In genomic region chr2:59361350-59361780, GRCm38 (mm10) we compare ENCODE assay signal across 11 mouse cellular contexts.
A peak's percentile ranks its signal among the peaks of the same experiment; 100 is the strongest.
DNase-seq lines count a peak whose midpoint lies in the region; ATAC-seq and TF ChIP-seq lines count a peak whose summit lies in the region.
"Had no signal": no experiment of that assay in that cellular context is flagged by ENCODE, and none has a peak within 500 bp of the region (broad histone marks: within the 10 kb centered on the region; RNA-seq: fewer than 3 reads in every experiment).

No protein-coding gene starts in this region.

- no peak for DNase-seq in heart, postnatal 25 days (ENCODE audit: low spot score)
- DNase-seq in Muller cell, postnatal 12 days (ENCODE audit: inconsistent ontology term) = peak; percentile 69
- DNase-seq in embryo, embryonic 10.5 days (ENCODE audit: low spot score) = peak; percentile 30
- peak; percentile 15 for DNase-seq in limb, embryonic 14.5 days (ENCODE audit: low spot score)
- DNase-seq in B cell, adult 2 months = no peak
- DNase-seq in frontal cortex, postnatal 14 days (ENCODE audit: low spot score in 2 of 2) = no peak
- DNase-seq in frontal cortex, postnatal 10 days (ENCODE audit: low spot score in 2 of 2) = no peak
- DNase-seq: kidney, postnatal 14 days; right cerebral cortex, postnatal 14 days; thymus, postnatal 14 days had no signal

- H3K27ac ChIP-seq in heart, embryonic 14.5 days (replicated peaks in 1 of 2; ENCODE audit: control insufficient read depth in 1 of 2, insufficient read depth in 1 of 2, low read depth in 2 of 2, low read length in 2 of 2) = peak overlapping the region; percentile 66 to 79
- H3K27ac ChIP-seq in limb, embryonic 14.5 days (replicated peaks; ENCODE audit: low read depth, low read length) = no peak overlapping the region

- H3K9ac ChIP-seq in heart, embryonic 14.5 days (ENCODE audit: low read length) = peak overlapping the region; percentile 2; the same call in 1 of the 2 replicates
- no peak overlapping the region for H3K9ac ChIP-seq in limb, embryonic 14.5 days (ENCODE audit: low read depth, low read length, severe bottlenecking)

- intact Hi-C loops in heart, postnatal 25 days (cut with DNase I) = no loop called here

- H3K4me3 ChIP-seq in heart, embryonic 14.5 days (ENCODE audit: control insufficient read depth in 1 of 2, insufficient read depth in 1 of 2, low read depth in 1 of 2, low read length in 2 of 2) = no peak overlapping the region
- no peak overlapping the region for H3K4me3 ChIP-seq in limb, embryonic 14.5 days (replicated peaks; ENCODE audit: low read length)

- no peaks in the 10 kb centered on the region for H3K9me3 ChIP-seq in heart, embryonic 14.5 days (ENCODE audit: control insufficient read depth, low read length)
- no peaks in the 10 kb centered on the region for H3K9me3 ChIP-seq in limb, embryonic 14.5 days (ENCODE audit: control insufficient read depth, low read length)

- 12% methylated on average over 4 of the region's 4 CpGs for WGBS in heart, embryonic 14.5 days
- WGBS in limb, embryonic 14.5 days = 22% methylated on average over 4 of the region's 4 CpGs

- ATAC-seq in heart, embryonic 14.5 days (ENCODE audit: insufficient number of reproducible peaks, insufficient read depth, low FRiP score, low read depth) = peak; percentile 63
- ATAC-seq in limb, embryonic 14.5 days (ENCODE audit: low FRiP score, low read depth) = no peak

- no peaks in the 10 kb centered on the region for H3K27me3 ChIP-seq in heart, embryonic 14.5 days (ENCODE audit: control insufficient read depth, insufficient read depth, low read length)
- no peaks in the 10 kb centered on the region for H3K27me3 ChIP-seq in limb, embryonic 14.5 days (ENCODE audit: control insufficient read depth, insufficient read depth, low read length)

- H3K4me2 ChIP-seq in heart, embryonic 14.5 days (ENCODE audit: low read length) = peak overlapping the region; percentile 52
- H3K4me2 ChIP-seq in limb, embryonic 14.5 days (replicated peaks; ENCODE audit: low read depth, low read length, severe bottlenecking) = no peak overlapping the region

- peaks cover 3% of the 10 kb centered on the region; the same call in 1 of the 2 replicates for H3K36me3 ChIP-seq in heart, embryonic 14.5 days (ENCODE audit: control insufficient read depth, insufficient read depth, low read length)
- no peaks in the 10 kb centered on the region for H3K36me3 ChIP-seq in limb, embryonic 14.5 days (ENCODE audit: control insufficient read depth, insufficient read depth, low read length)

- peaks cover 7 to 18% of the 10 kb centered on the region in 2 experiments; a peak in 3 of 4 replicates for H3K4me1 ChIP-seq in heart, embryonic 14.5 days (ENCODE audit: control insufficient read depth in 2 of 2, insufficient read depth in 2 of 2, low read length in 2 of 2)
- peaks cover 2% of the 10 kb centered on the region; the same call in 1 of the 2 replicates for H3K4me1 ChIP-seq in limb, embryonic 14.5 days (ENCODE audit: control insufficient read depth, insufficient read depth, low read length)

- no peak for TF ChIP-seq POLR2A in limb, embryonic 14.5 days (IDR thresholded peaks at IDR 0.05; ENCODE audit: borderline replicate concordance, extremely low read depth, insufficient read depth, insufficient read length)

Comparison
In these comparisons a context has a peak if more than half of its experiments do, and no peak if none do; other contexts are left out.
1. DNase-seq: peak in Muller cell, postnatal 12 days (single experiment), embryo, embryonic 10.5 days (single experiment) and limb, embryonic 14.5 days (single experiment); none in heart, postnatal 25 days (single experiment), B cell, adult 2 months (0 of 2), frontal cortex, postnatal 14 days (0 of 2) and frontal cortex, postnatal 10 days (0 of 2).